Mouse (Mus musculus) stomach, embryonic 14.5 days (tissue): ENCODE measurements around the gene Fbxl18. TPM values are rescaled to one million over a fixed set of nuclear protein-coding genes. Genes with fewer than 3 reads are reported as not detected.

Source experiments
- ATAC-seq: fragments of 200-750 bp; cut with Nextera tagmentation; 2 replicates; pipeline ENCODE4 v1.8.0; 2017; ENCODE audit warnings: low read depth, moderate TSS enrichment; ENCODE audit not compliant: insufficient number of reproducible peaks, insufficient read depth, low FRiP score
- H3K27ac ChIP-seq: fragments of 300-500 bp; sonication (generic); 2 replicates; pipeline ENCODE4 v1.5.1; 2014; ENCODE audit warnings: mild to moderate bottlenecking, low read length, moderate library complexity, mixed read lengths
- H3K27me3 ChIP-seq: fragments of 300-500 bp; sonication (generic); 2 replicates; pipeline ENCODE4 v1.6.1; 2014; ENCODE audit warnings: low read length, control low read depth, mixed read lengths; ENCODE audit not compliant: control insufficient read depth, insufficient read depth
- H3K36me3 ChIP-seq: fragments of 300-500 bp; sonication (generic); 2 replicates; pipeline ENCODE4 v1.6.1; 2014; ENCODE audit warnings: mild to moderate bottlenecking, control low read depth, low read length, moderate library complexity, mixed read lengths; ENCODE audit not compliant: control insufficient read depth, insufficient read depth
- H3K4me1 ChIP-seq: fragments of 300-500 bp; sonication (generic); 2 replicates; pipeline ENCODE4 v1.6.1; 2014; ENCODE audit warnings: low read length, control low read depth, mixed read lengths; ENCODE audit not compliant: control insufficient read depth, insufficient read depth
- H3K4me2 ChIP-seq: fragments of 300-500 bp; sonication (generic); replicated peaks from 2 replicates; pipeline ENCODE4 v1.6.1; 2014; ENCODE audit warnings: low read depth, low read length, control low read depth
- H3K4me3 ChIP-seq: fragments of 300-500 bp; sonication (generic); 2 replicates; pipeline ENCODE4 v1.5.1; 2014; ENCODE audit warnings: low read depth, low read length, control low read depth
- H3K9ac ChIP-seq: fragments of 300-500 bp; sonication (generic); replicated peaks from 2 replicates; pipeline ENCODE4 v1.6.1; 2014; ENCODE audit warnings: low read depth, mild to moderate bottlenecking, control low read depth, low read length, moderate library complexity, mixed read lengths
- H3K9me3 ChIP-seq: fragments of 300-500 bp; sonication (generic); 2 replicates; pipeline ENCODE4 v1.6.1; 2016; ENCODE audit warnings: low read depth, low read length, control low read depth; ENCODE audit not compliant: control insufficient read depth
- WGBS: fragments of 180-500 bp; shearing (Covaris S2); extraction: QIAGEN DNeasy Blood & Tissue Kit; methylation state at CpG from one replicate; pipeline ENCODE4 v1.1.7; 2014; 5-methylcytosine and 5-hydroxymethylcytosine counted together
- polyA plus RNA-seq: library from polyadenylated mRNA; unstranded; fragments of >200 nt; fragmentation: Nextera tagmentation; extraction: Ambion mirVana; gene quantifications from 2 replicates; pipeline ENCODE4 v1.2.1, GENCODE M21; 2014

Gene Fbxl18
- polyA plus RNA-seq, 1 experiment from 2014 or later = 9.1 TPM

DNA sequence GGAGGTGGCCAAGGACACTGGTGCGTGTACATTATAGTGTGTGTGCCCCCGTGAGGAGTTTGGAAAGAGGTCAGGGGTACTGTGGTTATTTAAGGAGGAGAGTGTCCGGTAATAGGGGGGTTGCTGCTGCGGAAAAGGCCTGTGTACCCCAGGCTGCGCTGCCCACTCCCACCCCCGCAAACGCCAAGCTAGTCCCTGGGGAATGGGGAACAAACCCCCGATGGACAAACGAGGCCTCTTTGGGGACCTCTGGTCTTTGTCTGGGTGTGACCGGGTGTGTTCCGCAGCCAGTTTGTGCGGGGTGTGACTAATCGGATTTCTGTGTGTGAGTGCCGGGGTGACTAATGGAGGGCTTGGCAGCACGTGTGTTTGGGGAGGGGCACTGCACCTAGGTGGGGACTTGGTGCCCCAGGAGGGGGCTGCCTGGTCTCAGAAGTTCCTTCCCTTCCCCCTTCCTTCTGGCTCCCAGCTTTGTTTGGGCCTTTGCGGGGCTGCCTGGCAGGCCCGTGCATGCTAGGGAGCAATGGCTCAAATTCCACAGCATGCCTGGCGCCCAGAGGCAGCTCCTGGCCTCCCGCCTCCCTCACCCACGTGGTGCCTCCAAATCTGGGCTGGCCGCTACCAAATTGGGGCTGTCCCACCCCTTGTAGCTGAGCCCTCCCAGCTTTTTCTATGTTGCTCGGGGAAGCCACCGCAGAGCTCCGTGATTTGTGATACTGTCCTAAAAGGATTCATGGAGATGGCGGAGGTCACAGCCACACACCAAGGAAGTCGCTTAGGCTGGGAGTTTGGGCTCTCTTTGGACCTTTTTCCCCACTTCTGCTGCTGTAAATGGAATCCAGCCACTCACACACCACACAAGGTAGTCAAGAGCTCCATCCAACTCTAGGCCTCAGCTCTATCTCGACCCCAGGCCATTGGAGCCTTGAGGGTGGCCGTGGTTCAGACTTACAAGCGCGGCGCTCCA, 71.8 kb downstream of the Fbxl18 start:
- H3K36me3 ChIP-seq = no peaks in the 10 kb centered on the region
- peak; percentile 73 for ATAC-seq
- peak overlapping the region; percentile 100 for H3K27ac ChIP-seq
- H3K4me2 ChIP-seq = peak overlapping the region; percentile 68
- H3K4me1 ChIP-seq = peaks cover 18% of the 10 kb centered on the region
- no peaks in the 10 kb centered on the region for H3K27me3 ChIP-seq
- H3K4me3 ChIP-seq = peak overlapping the region; percentile 99
- H3K9ac ChIP-seq = peak overlapping the region; percentile 100
- H3K9me3 ChIP-seq = no peaks in the 10 kb centered on the region
- WGBS = 7% methylated on average over 31 of the region's 31 CpGs

DNA sequence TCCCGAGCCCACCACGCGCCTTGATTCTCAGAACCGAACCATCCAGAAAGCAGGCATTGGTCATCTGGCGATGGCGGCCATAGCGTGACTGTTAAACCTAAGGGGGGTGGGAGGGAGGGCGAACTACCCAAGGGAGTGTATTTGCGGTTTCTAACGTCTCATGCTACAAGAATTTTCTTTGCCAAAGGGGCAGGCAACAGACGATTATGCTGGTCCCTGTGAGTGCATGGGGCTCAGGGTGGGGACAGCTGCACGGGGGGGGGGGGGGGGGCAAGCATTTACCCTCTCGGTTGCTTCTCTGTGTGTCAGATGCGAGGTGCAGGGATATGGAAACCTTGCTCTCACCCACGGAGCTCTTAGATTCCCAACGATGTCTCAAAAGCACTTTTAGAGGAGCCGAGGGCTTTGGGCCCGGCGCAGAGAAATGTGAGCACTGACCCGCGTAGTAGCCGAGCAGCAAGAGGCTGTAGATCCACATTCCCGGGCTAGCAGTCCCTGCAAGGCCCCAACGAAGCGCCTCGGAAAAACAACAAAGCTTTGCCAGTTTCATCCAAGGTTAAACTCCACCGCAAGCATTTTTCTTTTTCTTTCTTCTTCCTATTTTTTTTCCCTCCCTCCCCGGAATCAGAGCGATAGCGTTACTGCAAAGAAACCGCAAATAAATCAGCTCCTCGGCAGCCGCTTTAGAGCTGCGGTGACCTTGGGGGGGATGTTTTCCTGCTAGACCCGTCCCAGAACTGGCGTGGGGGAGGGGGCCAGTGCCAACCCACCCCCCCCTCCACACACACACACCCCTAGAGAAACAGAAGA, 72.7 kb downstream of the Fbxl18 start:
- Histone ChIP-seq H3K4me3 (peak overlapping the region; percentile 99), H3K9me3 (no peaks in the 10 kb centered on the region), H3K9ac (peak overlapping the region; percentile 100), H3K27me3 (no peaks in the 10 kb centered on the region), H3K27ac (peak overlapping the region; percentile 100), H3K36me3 (no peaks in the 10 kb centered on the region), H3K4me2 (peak overlapping the region; percentile 68), H3K4me1 (peaks cover 18% of the 10 kb centered on the region)
- ATAC-seq = no peak
- WGBS = 1% methylated on average over 35 of the region's 36 CpGs

DNA sequence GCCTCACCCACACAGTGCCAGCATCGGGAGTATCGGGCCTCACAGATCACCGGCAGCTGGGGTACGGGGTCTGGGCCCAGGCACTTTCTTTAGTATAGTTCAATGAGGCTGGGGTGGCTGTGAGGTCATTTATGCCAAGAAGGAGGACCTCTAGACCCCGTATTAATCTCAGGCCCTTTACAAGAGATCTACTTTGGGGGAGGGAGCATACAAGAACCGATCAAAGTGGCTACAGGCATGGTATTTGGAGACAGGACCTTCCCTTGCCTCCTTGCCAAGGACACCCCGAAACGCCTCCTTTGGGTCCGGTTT, 73.3 kb downstream of the Fbxl18 start:
- peak overlapping the region; percentile 100 for H3K9ac ChIP-seq
- peak overlapping the region; percentile 100 for H3K27ac ChIP-seq
- H3K4me2 ChIP-seq = peak overlapping the region; percentile 68
- under 1% methylated on average over 9 of the region's 9 CpGs for WGBS
- peaks cover 18% of the 10 kb centered on the region for H3K4me1 ChIP-seq
- no peaks in the 10 kb centered on the region for H3K36me3 ChIP-seq
- H3K9me3 ChIP-seq = no peaks in the 10 kb centered on the region
- no peak for ATAC-seq
- H3K27me3 ChIP-seq = no peaks in the 10 kb centered on the region
- H3K4me3 ChIP-seq = peak overlapping the region; percentile 99

GRCm38 (mm10) chr5:142821266-142821973, 73.8 kb downstream of the Fbxl18 start:
- 1% methylated on average over 36 of the region's 36 CpGs for WGBS
- peak overlapping the region; percentile 100 for H3K9ac ChIP-seq
- 0 out of 2 replicates have a peak, but pooled peaks have one; percentile 8 for ATAC-seq

DNA sequence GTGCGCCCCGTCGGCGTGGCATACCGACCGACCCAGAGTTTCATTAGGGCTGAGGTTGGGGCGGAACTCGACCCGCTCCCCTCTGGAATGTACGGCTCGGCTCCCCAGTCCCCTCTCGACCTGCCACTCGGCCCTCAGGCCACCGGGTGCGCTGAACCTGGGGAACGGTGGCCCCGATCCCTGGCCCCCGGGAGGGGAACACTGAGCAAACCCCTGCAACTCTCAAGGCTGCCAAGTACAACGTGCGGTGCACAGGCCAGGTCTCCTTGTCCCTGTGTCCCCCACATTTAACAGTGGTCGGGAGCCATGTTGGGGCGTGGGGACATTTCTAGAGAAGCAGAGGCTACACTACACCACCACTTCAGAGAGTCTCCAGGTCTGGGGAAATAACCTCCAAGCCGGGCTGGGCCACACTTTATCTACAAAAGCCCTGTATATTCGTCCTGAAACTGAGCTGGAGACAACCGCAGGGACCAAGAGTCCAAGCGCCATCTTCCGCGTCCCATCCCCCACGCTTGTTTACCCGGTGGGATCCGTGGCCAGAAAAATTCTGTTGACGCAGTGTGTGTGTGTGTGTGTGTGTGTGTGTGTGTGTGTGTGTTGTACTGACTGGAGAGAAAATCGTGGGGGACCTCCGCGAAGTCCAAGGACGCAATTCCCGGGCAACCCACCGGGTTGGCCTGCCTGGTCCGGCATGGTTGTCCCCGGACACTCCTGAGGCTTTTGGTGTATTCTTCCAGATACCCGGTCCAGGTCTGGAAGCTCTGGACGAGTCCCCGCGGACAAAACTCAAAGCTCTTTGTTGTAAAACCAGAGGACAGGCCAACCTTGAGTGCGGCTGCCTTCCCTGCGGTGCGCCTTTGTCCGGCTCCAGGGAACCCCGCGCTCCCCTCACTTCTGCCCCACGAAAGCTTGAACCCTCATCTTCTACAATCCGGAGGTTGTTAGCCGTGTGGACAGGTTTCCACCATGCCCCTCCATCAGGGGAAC, 74.7 kb downstream of the Fbxl18 start:
- ATAC-seq = no peak
- Histone ChIP-seq H3K27ac (peak overlapping the region; percentile 100), H3K9me3 (no peaks in the 10 kb centered on the region), H3K4me3 (peak overlapping the region; percentile 99), H3K4me2 (peak overlapping the region; percentile 68), H3K27me3 (no peaks in the 10 kb centered on the region), H3K9ac (peak overlapping the region; percentile 100), H3K4me1 (peaks cover 18% of the 10 kb centered on the region), H3K36me3 (no peaks in the 10 kb centered on the region)
- WGBS = under 1% methylated on average over 53 of the region's 53 CpGs

More at GRCm38 (mm10) chr5:142821266-142821973, 73.8 kb downstream of the Fbxl18 start:
- Histone ChIP-seq H3K36me3 (no peaks in the 10 kb centered on the region), H3K4me2 (peak overlapping the region; percentile 68), H3K27ac (peak overlapping the region; percentile 100), H3K4me1 (peaks cover 18% of the 10 kb centered on the region), H3K9me3 (no peaks in the 10 kb centered on the region), H3K4me3 (peak overlapping the region; percentile 99), H3K27me3 (no peaks in the 10 kb centered on the region)

DNA sequence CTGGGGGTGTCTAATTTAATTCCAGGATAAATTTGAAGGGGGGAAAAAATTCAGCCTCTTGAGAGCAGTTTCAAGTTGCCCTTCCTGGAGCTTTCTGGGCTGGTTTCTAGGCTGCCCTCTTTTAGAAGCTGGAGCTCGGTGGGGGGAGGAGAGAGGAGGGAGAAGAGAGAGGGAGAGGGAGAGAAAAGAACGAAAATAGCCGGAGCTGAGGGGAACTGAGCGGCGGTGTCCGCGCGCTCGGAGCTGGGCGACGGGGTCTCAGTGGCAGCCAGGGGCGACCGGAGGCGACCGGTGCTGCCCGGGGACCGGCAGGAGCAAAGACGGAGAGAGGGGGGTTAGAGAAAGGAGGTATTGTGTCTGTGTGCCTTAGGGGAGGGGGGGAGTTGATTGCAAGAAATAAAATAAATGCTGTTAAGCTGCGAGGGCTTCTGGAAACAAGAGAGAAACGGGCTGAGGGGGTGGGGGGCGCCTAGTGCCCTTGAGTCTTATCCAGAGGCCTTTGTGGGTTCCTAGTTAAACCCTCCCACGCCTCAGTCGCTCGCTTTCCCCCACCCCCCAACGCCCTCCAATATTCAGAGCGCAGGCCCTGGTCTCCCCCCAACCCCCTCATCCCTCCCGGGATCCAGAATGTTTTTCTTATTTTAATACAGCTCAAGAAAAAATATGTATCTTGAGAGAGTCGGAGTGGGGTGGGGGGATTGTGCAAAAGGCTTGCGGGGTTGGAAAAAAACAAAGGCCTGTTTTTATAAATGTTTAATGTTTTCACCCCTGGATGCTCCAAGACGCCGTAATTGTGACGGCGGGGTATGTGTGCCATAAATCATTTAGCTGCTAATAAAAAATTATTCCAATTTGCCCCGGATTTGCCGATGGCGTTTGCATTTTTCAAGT, 75.6 kb downstream of the Fbxl18 start:
- H3K27me3 ChIP-seq = no peaks in the 10 kb centered on the region
- no peaks in the 10 kb centered on the region for H3K9me3 ChIP-seq
- under 1% methylated on average over 36 of the region's 36 CpGs for WGBS
- peak overlapping the region; percentile 100 for H3K27ac ChIP-seq
- H3K4me1 ChIP-seq = peaks cover 10% of the 10 kb centered on the region
- peak overlapping the region; percentile 99 for H3K4me3 ChIP-seq
- ATAC-seq = no peak
- no peaks in the 10 kb centered on the region for H3K36me3 ChIP-seq
- peak overlapping the region; percentile 100 for H3K9ac ChIP-seq
- H3K4me2 ChIP-seq = peak overlapping the region; percentile 68
